10 mouse cellular contexts compared by ENCODE assay signal in the genomic region with DNA sequence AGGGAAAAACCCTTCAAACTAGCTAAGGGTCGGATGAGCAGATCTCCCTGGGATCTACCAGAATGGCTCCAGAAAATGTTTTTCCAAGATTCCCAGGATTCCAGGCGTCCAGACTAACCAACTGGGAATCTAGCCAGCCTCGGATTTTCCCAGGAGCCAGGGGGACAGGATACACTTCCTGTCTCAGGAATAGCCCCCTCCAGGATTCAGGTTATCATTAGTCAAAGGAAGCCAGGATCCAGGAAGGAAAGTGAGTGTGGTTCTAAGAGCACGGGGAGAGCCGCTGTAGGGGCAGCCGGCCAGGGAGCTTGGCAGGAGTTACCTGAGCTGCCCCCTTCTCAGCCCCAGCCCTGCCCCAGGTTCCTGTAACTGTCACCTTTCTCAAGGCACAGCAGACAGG. TPM values are rescaled to one million over a fixed set of nuclear protein-coding genes. Genes with fewer than 3 reads are reported as not detected.
DNase-seq lines count a peak whose midpoint lies in the region; ATAC-seq and TF ChIP-seq lines count a peak whose summit lies in the region.
"Had no signal": no experiment of that assay in that cellular context is flagged by ENCODE, and none has a peak within 500 bp of the region (broad histone marks: within the 10 kb centered on the region; RNA-seq: fewer than 3 reads in every experiment).

No protein-coding gene starts in this region.

- H3K4me2 ChIP-seq in embryonic facial prominence, embryonic 13.5 days, result no peak overlapping the region
- H3K4me2 ChIP-seq in heart, embryonic 16.5 days (ENCODE audit: low read depth, low read length), result no peak overlapping the region
- H3K4me2 ChIP-seq: hindbrain, embryonic 15.5 days had no signal

- H3K36me3 ChIP-seq in embryonic facial prominence, embryonic 13.5 days, result peaks cover 52% of the 10 kb centered on the region
- H3K36me3 ChIP-seq in embryonic facial prominence, embryonic 10.5 days (replicated peaks), result peaks cover 80% of the 10 kb centered on the region
- H3K36me3 ChIP-seq in heart, embryonic 16.5 days (ENCODE audit: control insufficient read depth, insufficient read depth), result peaks cover 34% of the 10 kb centered on the region

- no peak overlapping the region for H3K4me3 ChIP-seq in embryonic facial prominence, embryonic 13.5 days
- no peak overlapping the region for H3K4me3 ChIP-seq in embryonic facial prominence, embryonic 10.5 days
- H3K4me3 ChIP-seq in heart, embryonic 16.5 days (ENCODE audit: low read length), result no peak overlapping the region
- H3K4me3 ChIP-seq in left cerebral cortex, adult 2 months, result no peak overlapping the region
- H3K4me3 ChIP-seq: hindbrain, embryonic 15.5 days had no signal

- H3K27ac ChIP-seq in embryonic facial prominence, embryonic 13.5 days, result 0 out of 2 replicates have a peak overlapping the region, but pooled peaks have one; percentile 22
- no peak overlapping the region for H3K27ac ChIP-seq in embryonic facial prominence, embryonic 10.5 days (replicated peaks)
- peak overlapping the region; percentile 82 for H3K27ac ChIP-seq in heart, embryonic 16.5 days (ENCODE audit: low read length)
- H3K27ac ChIP-seq in left cerebral cortex, adult 2 months, result no peak overlapping the region

- TF ChIP-seq CTCF in left cerebral cortex, adult 2 months (IDR thresholded peaks at IDR 0.05), result no peak

- peaks cover 11% of the 10 kb centered on the region for H3K4me1 ChIP-seq in embryonic facial prominence, embryonic 13.5 days
- peaks cover 11% of the 10 kb centered on the region for H3K4me1 ChIP-seq in embryonic facial prominence, embryonic 10.5 days
- peaks cover 10% of the 10 kb centered on the region for H3K4me1 ChIP-seq in heart, embryonic 16.5 days (ENCODE audit: control insufficient read depth, insufficient read depth, low read length)

- H3K9ac ChIP-seq in embryonic facial prominence, embryonic 13.5 days, result no peak overlapping the region
- no peak overlapping the region for H3K9ac ChIP-seq in heart, embryonic 16.5 days (ENCODE audit: low read length)
- H3K9ac ChIP-seq: hindbrain, embryonic 15.5 days had no signal

- 64% methylated on average over 6 of the region's 6 CpGs for WGBS in embryonic facial prominence, embryonic 13.5 days
- 77% methylated on average over 6 of the region's 6 CpGs for WGBS in embryonic facial prominence, embryonic 10.5 days
- WGBS in heart, embryonic 16.5 days, result 41% methylated on average over 6 of the region's 6 CpGs

- DNase-seq in embryonic facial prominence, embryonic 10.5 days (ENCODE audit: low spot score), result no peak
- DNase-seq in adrenal gland, postnatal 36 days, result peak; percentile 39 to 69
- DNase-seq in kidney, postnatal 36 days, result peak; percentile 79 to 81
- no peak for DNase-seq in urinary bladder, postnatal 4 days (ENCODE audit: low spot score in 2 of 2)
- DNase-seq in left cerebral cortex, adult 2 months (ENCODE audit: extremely low spot score in 1 of 2, low spot score in 2 of 2), result no peak
- DNase-seq in spleen, adult 12 weeks (ENCODE audit: low spot score), result no peak
- DNase-seq: B cell, adult 2 months had no signal

- H3K9me3 ChIP-seq in embryonic facial prominence, embryonic 13.5 days, result no peaks in the 10 kb centered on the region
- no peaks in the 10 kb centered on the region for H3K9me3 ChIP-seq in embryonic facial prominence, embryonic 10.5 days
- no peaks in the 10 kb centered on the region for H3K9me3 ChIP-seq in heart, embryonic 16.5 days (replicated peaks; ENCODE audit: control insufficient read depth, low read length)
- H3K9me3 ChIP-seq: hindbrain, embryonic 15.5 days had no signal

- no peak for ATAC-seq in embryonic facial prominence, embryonic 13.5 days (ENCODE audit: insufficient number of reproducible peaks, insufficient read depth, low FRiP score, low TSS enrichment, low read depth)
- no peak for ATAC-seq in heart, embryonic 16.5 days (replicated peaks; ENCODE audit: extremely low read depth, insufficient read depth, low FRiP score)

- H3K27me3 ChIP-seq in embryonic facial prominence, embryonic 13.5 days, result no peaks in the 10 kb centered on the region
- no peaks in the 10 kb centered on the region for H3K27me3 ChIP-seq in embryonic facial prominence, embryonic 10.5 days (replicated peaks; ENCODE audit: low read depth, poor library complexity, severe bottlenecking)
- no peaks in the 10 kb centered on the region for H3K27me3 ChIP-seq in heart, embryonic 16.5 days (ENCODE audit: control insufficient read depth, insufficient read depth, low read length)
- H3K27me3 ChIP-seq: hindbrain, embryonic 15.5 days had no signal

- intact Hi-C loops in left cerebral cortex, adult 2 months (cut with DNase I), result no loop called here

RNA-seq across cellular contexts. Expression of a gene that starts 5.1 kb away (rescaled TPM):
- 73.0 and 78.1 TPM in 2 replicates for polyA plus RNA-seq in embryonic facial prominence, embryonic 13.5 days (2015; fragmentation: Nextera tagmentation; extraction: Ambion mirVana)
- polyA plus RNA-seq in embryonic facial prominence, embryonic 10.5 days (2016; fragmentation: Nextera tagmentation; extraction: Ambion mirVana), result 91.6 and 92.4 TPM in 2 replicates
- 10 to 100 TPM; 45.0 to 45.3 TPM for total RNA-seq in adrenal gland, postnatal 36 days (2021)
- polyA plus RNA-seq in heart, embryonic 16.5 days (2015; fragmentation: Nextera tagmentation; extraction: Ambion mirVana), result 70.5 and 78.4 TPM in 2 replicates
- total RNA-seq in left cerebral cortex, adult 2 months (2021), result 10 to 100 TPM; 36.8 to 37.6 TPM

RNA-seq across cellular contexts. Expression of a gene that starts 5.1 kb away (rescaled TPM):
- polyA plus RNA-seq in embryonic facial prominence, embryonic 13.5 days (2015; fragmentation: Nextera tagmentation; extraction: Ambion mirVana), result 176 and 183 TPM in 2 replicates
- polyA plus RNA-seq in embryonic facial prominence, embryonic 10.5 days (2016; fragmentation: Nextera tagmentation; extraction: Ambion mirVana), result 84.2 and 95.2 TPM in 2 replicates
- total RNA-seq in adrenal gland, postnatal 36 days (2021), result 100 to 1,000 TPM in 1 of 2 experiments, 10 to 100 TPM in 1; 94.3 to 106 TPM
- 98.4 and 109 TPM in 2 replicates for polyA plus RNA-seq in heart, embryonic 16.5 days (2015; fragmentation: Nextera tagmentation; extraction: Ambion mirVana)
- total RNA-seq in left cerebral cortex, adult 2 months (2021), result 10 to 100 TPM; 78.1 to 87.4 TPM

RNA-seq across cellular contexts. Expression of a gene that starts 19.1 kb away (rescaled TPM):
- polyA plus RNA-seq in embryonic facial prominence, embryonic 13.5 days (2015; fragmentation: Nextera tagmentation; extraction: Ambion mirVana), result 168 and 182 TPM in 2 replicates
- 175 and 178 TPM in 2 replicates for polyA plus RNA-seq in embryonic facial prominence, embryonic 10.5 days (2016; fragmentation: Nextera tagmentation; extraction: Ambion mirVana)
- 100 to 1,000 TPM; 149 to 156 TPM for total RNA-seq in adrenal gland, postnatal 36 days (2021)
- 186 and 187 TPM in 2 replicates for polyA plus RNA-seq in heart, embryonic 16.5 days (2015; fragmentation: Nextera tagmentation; extraction: Ambion mirVana)
- 100 to 1,000 TPM; 115 to 118 TPM for total RNA-seq in left cerebral cortex, adult 2 months (2021)

RNA-seq across cellular contexts. Expression of a gene that starts 19.1 kb away (rescaled TPM):
- 46.6 and 50.9 TPM in 2 replicates for polyA plus RNA-seq in embryonic facial prominence, embryonic 13.5 days (2015; fragmentation: Nextera tagmentation; extraction: Ambion mirVana)
- 75.9 and 76.0 TPM in 2 replicates for polyA plus RNA-seq in embryonic facial prominence, embryonic 10.5 days (2016; fragmentation: Nextera tagmentation; extraction: Ambion mirVana)
- total RNA-seq in adrenal gland, postnatal 36 days (2021), result 10 to 100 TPM; 27.3 to 36.0 TPM
- 40.3 and 43.9 TPM in 2 replicates for polyA plus RNA-seq in heart, embryonic 16.5 days (2015; fragmentation: Nextera tagmentation; extraction: Ambion mirVana)
- 10 to 100 TPM; 40.6 to 44.3 TPM for total RNA-seq in left cerebral cortex, adult 2 months (2021)

RNA-seq across cellular contexts. Expression of a gene that starts 19.5 kb away (rescaled TPM):
- 61.0 and 66.7 TPM in 2 replicates for polyA plus RNA-seq in embryonic facial prominence, embryonic 13.5 days (2015; fragmentation: Nextera tagmentation; extraction: Ambion mirVana)
- 89.6 and 96.6 TPM in 2 replicates for polyA plus RNA-seq in embryonic facial prominence, embryonic 10.5 days (2016; fragmentation: Nextera tagmentation; extraction: Ambion mirVana)
- total RNA-seq in adrenal gland, postnatal 36 days (2021), result 10 to 100 TPM; 37.8 to 59.8 TPM
- 46.8 and 48.1 TPM in 2 replicates for polyA plus RNA-seq in heart, embryonic 16.5 days (2015; fragmentation: Nextera tagmentation; extraction: Ambion mirVana)
- 10 to 100 TPM; 17.2 to 19.3 TPM for total RNA-seq in left cerebral cortex, adult 2 months (2021)

Comparison
In these comparisons a context has a peak if more than half of its experiments do, and no peak if none do; other contexts are left out.
1. H3K27ac ChIP-seq: peak in embryonic facial prominence, embryonic 13.5 days (single experiment) and heart, embryonic 16.5 days (single experiment); none in embryonic facial prominence, embryonic 10.5 days (single experiment) and left cerebral cortex, adult 2 months (single experiment).
2. DNase-seq: peak in adrenal gland, postnatal 36 days (2 of 2) and kidney, postnatal 36 days (2 of 2); none in embryonic facial prominence, embryonic 10.5 days (single experiment), urinary bladder, postnatal 4 days (0 of 2), left cerebral cortex, adult 2 months (0 of 2) and spleen, adult 12 weeks (single experiment).